Mouse (Mus musculus) stomach, postnatal 0 days (tissue): ENCODE measurements at regions not wholly inside any gene's neighbourhood (a gene's known extent, or its start where the extent isn't known, plus 50 kb on each side); places are given as distances from the start of the nearest gene placed in this dataset.

Source experiments
- ATAC-seq: fragments of 200-750 bp; cut with Nextera tagmentation; 2 replicates; pipeline ENCODE4 v1.8.0; 2017; ENCODE audit not compliant: low FRiP score, low TSS enrichment
- DNase-seq: peaks from one replicate; pipeline ENCODE4 v3.0.0-alpha.2; 2016; ENCODE audit warnings: low spot score
- H3K27ac ChIP-seq: fragments of 300-500 bp; sonication (generic); replicated peaks from 2 replicates; pipeline ENCODE4 v1.5.1; 2014; ENCODE audit warnings: mild to moderate bottlenecking, control low read depth
- H3K27me3 ChIP-seq: fragments of 300-500 bp; sonication (generic); 2 replicates; pipeline ENCODE4 v1.6.1; 2014; ENCODE audit warnings: low read length; ENCODE audit not compliant: control insufficient read depth, insufficient read depth
- H3K36me3 ChIP-seq: fragments of 300-500 bp; sonication (generic); 2 replicates; pipeline ENCODE4 v1.6.1; 2014; ENCODE audit warnings: low read length, mixed read lengths; ENCODE audit not compliant: control insufficient read depth, insufficient read depth
- H3K4me1 ChIP-seq: fragments of 300-500 bp; sonication (generic); replicated peaks from 2 replicates; pipeline ENCODE4 v1.6.1; 2014; ENCODE audit warnings: antibody characterized with exemption; ENCODE audit not compliant: control insufficient read depth, insufficient read depth
- H3K4me2 ChIP-seq: fragments of 300-500 bp; sonication (generic); replicated peaks from 2 replicates; pipeline ENCODE4 v1.6.1; 2014; ENCODE audit warnings: low read depth, mild to moderate bottlenecking, control low read depth, moderate library complexity
- H3K4me3 ChIP-seq: fragments of 300-500 bp; sonication (generic); 2 replicates; pipeline ENCODE4 v1.5.1; 2014; ENCODE audit warnings: low read depth, low read length, control low read depth
- H3K9ac ChIP-seq: fragments of 300-500 bp; sonication (generic); 2 replicates; pipeline ENCODE4 v1.6.1; 2014; ENCODE audit warnings: mild to moderate bottlenecking, low read length, control low read depth, mixed read lengths
- H3K9me3 ChIP-seq: fragments of 300-500 bp; sonication (generic); 2 replicates; pipeline ENCODE4 v1.6.1; 2016; ENCODE audit warnings: low read length; ENCODE audit not compliant: control insufficient read depth
- CTCF ChIP-seq: IDR thresholded peaks from 2 replicates; pipeline ENCODE4 v1.5.1; 2016; ENCODE audit warnings: antibody characterized with exemption, low read depth, mild to moderate bottlenecking, moderate library complexity
- EP300 ChIP-seq: optimal IDR thresholded peaks from 2 replicates; pipeline ENCODE3; 2016; ENCODE audit warnings: antibody characterized with exemption
- WGBS: fragments of 180-500 bp; shearing (Covaris S2); extraction: QIAGEN DNeasy Blood & Tissue Kit; methylation state at CpG from one replicate; pipeline ENCODE4 v1.1.7; 2014; 5-methylcytosine and 5-hydroxymethylcytosine counted together

DNA sequence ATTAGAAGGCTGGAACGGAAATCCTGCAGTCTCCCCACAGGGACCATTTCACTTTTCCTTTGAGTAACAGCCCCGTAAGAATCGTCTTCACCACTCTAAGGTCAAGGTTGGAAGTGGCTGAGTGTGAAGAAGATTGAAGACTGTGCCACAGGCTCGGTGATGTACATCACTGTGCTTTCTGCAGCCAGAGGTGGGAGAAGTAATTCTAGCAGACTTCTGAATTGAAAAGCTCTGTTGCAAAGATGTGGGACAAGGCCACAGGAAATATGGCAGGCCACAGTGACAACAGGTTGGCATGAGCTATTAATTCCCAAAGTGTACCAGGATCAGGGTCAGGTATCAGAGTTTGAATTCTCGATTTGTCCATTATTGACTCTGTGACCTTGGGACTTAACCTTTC, 219.9 kb downstream of the Tmem114 start:
- H3K9ac ChIP-seq: no peak overlapping the region
- TF ChIP-seq EP300 (no peak), CTCF (no peak)
- DNase-seq (no peak), ATAC-seq (no peak)
- H3K36me3 ChIP-seq: no peaks in the 10 kb centered on the region
- no peaks in the 10 kb centered on the region for H3K27me3 ChIP-seq
- H3K4me3 ChIP-seq: no peak overlapping the region
- no peaks in the 10 kb centered on the region for H3K9me3 ChIP-seq
- WGBS: 77% methylated on average over 5 of the region's 5 CpGs
- no peak overlapping the region for H3K4me2 ChIP-seq
- H3K27ac ChIP-seq: no peak overlapping the region
- no peaks in the 10 kb centered on the region for H3K4me1 ChIP-seq

DNA sequence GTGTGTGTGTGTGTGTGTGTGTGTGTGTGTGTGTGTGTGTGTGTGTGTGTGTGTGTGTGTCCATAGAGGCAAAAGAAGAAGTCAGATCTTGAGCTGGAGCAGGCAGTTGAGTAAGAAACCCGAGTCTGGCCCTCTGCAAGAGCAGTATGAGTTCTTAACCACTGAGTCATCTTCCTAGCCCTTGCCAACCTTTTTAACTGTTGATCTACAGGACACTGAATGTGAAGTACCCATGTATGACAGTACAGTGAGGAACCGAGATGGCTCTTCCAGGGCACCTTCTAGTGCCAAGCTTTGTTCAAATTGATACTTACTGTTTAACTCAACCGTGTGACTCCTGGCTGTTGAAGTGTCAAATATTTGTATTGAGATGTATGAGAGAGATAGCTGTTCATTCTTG, 223.6 kb downstream of the Tmem114 start:
- Histone ChIP-seq H3K9me3 (no peaks in the 10 kb centered on the region), H3K4me3 (no peak overlapping the region), H3K36me3 (no peaks in the 10 kb centered on the region), H3K9ac (no peak overlapping the region), H3K4me1 (no peaks in the 10 kb centered on the region), H3K27ac (no peak overlapping the region), H3K4me2 (no peak overlapping the region), H3K27me3 (no peaks in the 10 kb centered on the region)
- ATAC-seq (no peak), DNase-seq (no peak)
- WGBS: 43% methylated on average over 3 of the region's 3 CpGs
- TF ChIP-seq EP300 (no peak), CTCF (no peak)

DNA sequence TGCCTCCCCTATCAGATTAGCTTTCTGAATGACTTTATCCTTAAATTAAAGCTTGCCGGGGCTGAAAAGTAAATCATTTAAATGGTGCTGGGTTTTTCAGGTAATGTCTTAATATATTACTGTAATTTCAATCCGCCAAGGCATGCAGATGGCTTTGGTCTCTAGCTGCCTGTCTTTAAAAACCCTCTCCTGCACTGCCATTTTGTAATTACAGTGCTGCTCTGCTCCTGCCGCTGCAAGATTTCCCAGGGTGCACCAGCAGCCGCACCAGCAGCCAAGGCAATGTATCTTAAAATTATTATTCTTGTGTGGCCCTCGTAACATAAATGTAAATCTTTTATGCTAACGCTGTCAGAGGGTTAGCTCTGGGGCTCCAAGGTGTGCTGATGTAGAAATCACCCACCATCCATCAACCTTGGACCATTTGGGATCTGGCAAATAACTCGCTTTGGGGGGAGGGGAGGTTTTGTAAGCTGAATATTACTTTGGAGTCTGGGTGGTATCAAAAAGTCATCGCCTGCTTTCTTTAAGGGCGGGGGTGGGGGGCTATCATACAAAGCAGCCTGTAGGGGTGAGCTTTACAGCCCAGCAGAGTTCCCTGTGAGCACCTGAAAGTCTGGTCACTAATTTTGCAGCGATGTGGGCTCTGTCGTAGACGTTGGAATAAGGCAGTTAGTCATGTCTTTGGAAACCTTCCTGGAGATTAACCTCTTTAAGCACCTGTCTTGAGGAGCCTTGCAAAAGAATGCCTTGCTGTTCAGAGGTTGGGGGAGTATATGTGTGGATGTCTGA, 226.0 kb downstream of the Tmem114 start:
- no peak for TF ChIP-seq CTCF
- no peak for TF ChIP-seq EP300
- 53% methylated on average over 12 of the region's 12 CpGs for WGBS
- H3K27ac ChIP-seq: no peak overlapping the region
- ATAC-seq (no peak), DNase-seq (no peak)
- no peaks in the 10 kb centered on the region for H3K27me3 ChIP-seq
- H3K4me2 ChIP-seq: no peak overlapping the region
- no peak overlapping the region for H3K9ac ChIP-seq
- H3K4me3 ChIP-seq: no peak overlapping the region
- no peaks in the 10 kb centered on the region for H3K4me1 ChIP-seq
- no peaks in the 10 kb centered on the region for H3K9me3 ChIP-seq
- H3K36me3 ChIP-seq: no peaks in the 10 kb centered on the region

DNA sequence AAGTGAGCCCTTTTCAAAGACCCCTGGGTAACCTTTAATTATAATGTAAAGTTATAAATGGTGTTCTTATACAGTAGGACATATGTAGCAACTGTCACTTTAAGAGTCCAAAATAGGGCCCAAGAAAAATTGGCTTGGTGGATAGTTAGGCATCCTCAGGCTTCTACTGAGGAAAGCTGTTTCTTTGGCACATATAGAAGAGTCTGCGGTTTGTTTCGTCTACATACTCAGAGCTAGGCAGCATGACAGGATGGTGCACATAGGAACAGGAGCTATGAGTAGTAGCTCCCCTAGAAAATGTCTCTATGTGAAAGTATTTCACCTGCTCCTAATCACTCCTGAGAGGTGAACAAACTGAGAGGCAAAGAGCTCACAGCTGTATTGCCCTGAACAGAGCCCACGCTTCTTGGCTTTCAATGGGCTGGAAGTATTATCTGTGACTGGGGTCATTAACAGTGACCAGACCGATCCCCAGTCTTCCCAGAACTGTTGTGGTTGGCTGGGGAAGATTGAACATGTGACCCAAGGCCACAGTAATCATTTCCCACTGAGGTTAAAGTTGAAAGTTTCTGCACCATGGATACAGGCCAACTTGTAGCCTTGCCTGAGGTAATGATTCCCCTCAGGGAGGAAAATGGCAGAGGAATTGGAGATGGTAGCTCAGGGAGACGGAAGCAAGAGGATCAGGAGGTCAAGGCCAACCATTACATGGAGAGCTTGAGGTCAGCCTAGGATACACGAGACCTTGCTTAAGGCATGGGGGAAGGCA, 235.3 kb downstream of the Tmem114 start:
- no peaks in the 10 kb centered on the region for H3K27me3 ChIP-seq
- 76% methylated on average over 6 of the region's 6 CpGs for whole genome bisulfite sequencing
- H3K9ac ChIP-seq: no peak overlapping the region
- no peaks in the 10 kb centered on the region for H3K36me3 ChIP-seq
- ATAC-seq: no peak
- H3K4me3 ChIP-seq: no peak overlapping the region
- no peaks in the 10 kb centered on the region for H3K4me1 ChIP-seq
- no peak for DNase-seq
- H3K9me3 ChIP-seq: no peaks in the 10 kb centered on the region
- H3K4me2 ChIP-seq: no peak overlapping the region
- no peak overlapping the region for H3K27ac ChIP-seq
- TF ChIP-seq CTCF (no peak), EP300 (no peak)

DNA sequence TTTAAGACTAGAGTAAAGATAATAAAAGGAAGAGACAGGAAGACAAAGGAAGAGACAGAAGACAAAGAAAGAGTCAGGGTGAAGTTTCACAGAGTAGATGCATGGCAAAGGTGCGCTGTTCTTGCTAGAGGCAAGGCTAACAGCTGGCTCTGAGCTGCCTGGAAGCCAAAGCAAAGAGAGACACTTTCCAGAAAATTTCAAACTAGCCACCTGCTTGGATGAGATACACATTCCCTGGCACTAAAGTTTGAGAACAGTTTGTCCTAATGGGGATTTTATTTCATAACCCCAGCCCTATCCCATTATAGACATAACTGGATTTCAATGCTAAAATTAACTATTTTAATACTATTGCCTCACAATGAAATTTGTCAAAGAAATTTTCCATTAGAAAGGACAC, 235.9 kb downstream of the Tmem114 start:
- no peak for TF ChIP-seq EP300
- no peak for TF ChIP-seq CTCF
- Histone ChIP-seq H3K9me3 (no peaks in the 10 kb centered on the region), H3K36me3 (no peaks in the 10 kb centered on the region), H3K27me3 (no peaks in the 10 kb centered on the region), H3K9ac (no peak overlapping the region), H3K4me1 (no peaks in the 10 kb centered on the region), H3K4me2 (no peak overlapping the region), H3K27ac (no peak overlapping the region), H3K4me3 (no peak overlapping the region)
- DNase-seq (no peak), ATAC-seq (no peak)
- 88% methylated on average over 1 of the region's 1 CpGs for WGBS

DNA sequence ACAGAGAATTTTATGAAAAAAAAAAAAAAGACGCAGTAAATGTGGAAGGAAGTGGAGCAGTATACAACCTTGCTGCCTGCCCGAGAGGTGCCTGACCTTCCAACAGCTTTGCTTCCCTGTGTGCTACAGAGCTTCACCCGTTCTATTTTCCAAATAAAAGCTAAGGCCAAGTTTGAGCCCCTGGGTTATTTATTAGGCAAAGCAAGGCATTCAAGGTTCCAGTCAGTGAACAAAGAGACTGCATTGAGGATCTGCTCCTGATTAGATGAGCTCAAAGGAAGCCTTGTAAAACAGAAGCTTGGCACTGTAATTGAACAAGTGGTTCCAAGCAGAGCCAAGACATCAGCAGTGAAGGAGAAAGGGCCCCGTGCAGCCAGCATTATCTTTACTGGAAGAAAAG, 236.4 kb downstream of the Tmem114 start:
- H3K4me1 ChIP-seq: no peaks in the 10 kb centered on the region
- no peak for TF ChIP-seq CTCF
- no peak for TF ChIP-seq EP300
- no peak for ATAC-seq
- no peaks in the 10 kb centered on the region for H3K36me3 ChIP-seq
- no peaks in the 10 kb centered on the region for H3K9me3 ChIP-seq
- H3K4me3 ChIP-seq: no peak overlapping the region
- no peak overlapping the region for H3K4me2 ChIP-seq
- H3K9ac ChIP-seq: no peak overlapping the region
- H3K27me3 ChIP-seq: no peaks in the 10 kb centered on the region
- no peak overlapping the region for H3K27ac ChIP-seq
- DNase-seq: no peak
- 59% methylated on average over 4 of the region's 4 CpGs for WGBS
